Mouse (Mus musculus): ENCODE data around the gene Shisa2. TPM values are rescaled to one million over a fixed set of nuclear protein-coding genes. Genes with fewer than 3 reads are reported as not detected.

The Shisa2 gene
- total RNA-seq, 2 experiments from 2014 or later, result 2.1 to 2.7 TPM

DNA sequence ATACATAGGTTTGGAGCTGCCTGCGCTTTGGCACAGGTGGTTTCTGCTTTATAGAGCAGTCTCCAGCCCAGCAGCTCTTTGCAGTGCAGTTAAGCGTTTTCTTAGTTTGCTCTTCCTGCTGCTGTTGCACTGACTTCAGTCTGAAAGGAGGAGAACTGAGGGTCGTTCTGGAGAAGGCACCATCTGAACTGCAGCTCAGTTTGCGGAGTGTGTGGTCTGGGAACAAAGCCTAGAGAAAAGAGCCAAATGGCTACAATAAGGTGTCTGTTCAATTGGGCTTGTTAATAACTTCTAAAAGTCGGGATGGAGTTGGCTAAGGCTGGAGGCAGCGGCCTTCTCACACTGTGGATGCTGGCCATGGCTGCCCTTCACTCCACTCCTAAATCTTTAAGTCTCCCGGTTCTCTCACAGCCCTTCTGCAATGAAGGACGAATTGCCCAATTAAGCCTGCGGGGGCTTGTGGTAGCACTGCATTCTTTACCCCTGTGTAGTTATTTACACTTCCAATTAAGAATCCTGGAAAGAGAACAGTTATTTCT lies 2.1 kb downstream of the Shisa2 start:
- intact Hi-C loops (cut with DNase I), result loop anchor here (5.0 kb wide), 1 partner anchor 315 kb away; no protein-coding TSS in a partner anchor
- DNase-seq (ENCODE audit: low spot score in 2 of 2), result no peak

DNA sequence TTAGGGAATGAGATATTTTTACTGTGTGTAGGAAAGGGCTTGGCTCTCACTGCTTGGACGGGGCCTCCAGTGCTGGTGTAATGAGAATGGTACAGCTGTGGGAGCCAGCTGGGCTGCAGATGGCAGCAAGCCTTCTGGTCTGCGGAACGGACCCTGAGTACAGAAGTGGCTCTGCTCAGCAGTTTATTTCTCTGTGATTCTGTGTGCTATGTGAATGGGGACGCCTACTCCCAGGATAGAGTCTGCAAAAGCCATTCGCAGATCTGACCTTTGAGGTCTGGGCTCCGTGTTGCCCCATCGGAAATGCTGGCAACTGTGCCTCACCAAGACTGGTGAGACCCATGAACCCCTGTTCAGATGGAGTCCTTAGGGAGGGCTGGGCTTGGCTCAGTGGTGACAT lies 2.7 kb downstream of the Shisa2 start:
- intact Hi-C loops (cut with DNase I), result loop anchor here (5.0 kb wide), 1 partner anchor 314 kb away; no protein-coding TSS in a partner anchor
- no peak for DNase-seq (ENCODE audit: low spot score in 2 of 2)

DNA sequence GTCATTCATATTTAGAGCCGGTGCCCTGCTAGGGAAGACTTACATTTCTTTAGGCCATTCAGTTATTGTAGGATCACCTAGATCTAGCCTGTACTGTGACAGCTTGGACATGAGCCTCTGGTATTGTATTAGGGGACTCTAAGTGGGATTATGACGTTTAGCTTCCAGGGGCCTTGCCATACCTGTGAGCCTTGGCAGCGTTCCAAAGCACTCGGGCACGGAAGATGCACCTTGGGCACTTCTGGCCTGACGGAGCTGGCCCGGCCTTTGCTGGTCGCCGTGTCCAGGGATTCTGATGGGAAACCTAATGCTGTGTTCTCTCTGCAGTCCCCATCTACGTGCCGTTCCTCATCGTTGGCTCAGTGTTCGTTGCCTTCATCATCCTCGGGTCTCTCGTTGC lies 4.2 kb downstream of the Shisa2 start:
- no peak for DNase-seq (ENCODE audit: low spot score in 2 of 2)
- intact Hi-C loops (cut with DNase I), result loop anchor here (5.0 kb wide), 1 partner anchor 313 kb away; no protein-coding TSS in a partner anchor

DNA sequence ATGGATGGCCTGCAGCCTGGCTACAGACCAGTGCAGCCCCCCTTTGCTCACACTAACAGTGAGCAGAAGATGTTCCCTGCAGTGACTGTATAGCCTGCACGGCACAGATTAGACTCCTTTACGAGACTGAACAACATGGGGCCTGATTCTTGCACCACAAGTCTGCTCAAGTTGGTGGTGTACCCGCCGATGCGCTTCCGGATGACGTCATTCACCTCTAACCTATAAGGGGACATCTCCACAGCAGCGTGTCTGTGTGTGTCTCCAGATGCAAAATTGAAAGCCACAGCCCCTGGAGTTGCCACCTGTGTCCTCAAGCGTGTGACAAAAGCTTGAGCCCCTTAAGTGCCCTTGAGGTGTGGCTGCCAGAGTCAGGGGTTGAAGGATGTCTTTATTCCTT lies 5.0 kb downstream of the Shisa2 start:
- DNase-seq (ENCODE audit: low spot score in 2 of 2), result no peak
- intact Hi-C loops (cut with DNase I), result no loop called here

DNA sequence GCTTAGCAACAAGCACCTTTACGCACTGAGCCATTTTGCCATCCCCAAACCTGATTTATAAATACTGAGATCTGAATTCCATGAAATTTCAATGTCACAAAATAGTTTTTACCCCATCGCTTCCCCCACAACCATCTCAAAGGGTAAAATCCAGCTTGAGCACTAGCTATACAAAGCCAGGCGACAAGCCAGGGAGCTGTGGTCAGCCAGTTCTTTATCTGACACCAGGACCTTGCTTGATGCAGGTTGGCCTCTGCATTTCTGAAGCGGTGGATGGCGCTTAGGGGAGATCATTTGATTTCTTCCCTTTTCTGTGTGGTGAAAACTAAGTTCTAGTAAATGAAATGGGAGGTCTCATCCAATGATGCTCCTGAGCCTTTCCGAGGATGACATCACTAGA lies 7.0 kb downstream of the Shisa2 start:
- DNase-seq (ENCODE audit: low spot score in 2 of 2), result no peak
- intact Hi-C loops (cut with DNase I), result no loop called here

DNA sequence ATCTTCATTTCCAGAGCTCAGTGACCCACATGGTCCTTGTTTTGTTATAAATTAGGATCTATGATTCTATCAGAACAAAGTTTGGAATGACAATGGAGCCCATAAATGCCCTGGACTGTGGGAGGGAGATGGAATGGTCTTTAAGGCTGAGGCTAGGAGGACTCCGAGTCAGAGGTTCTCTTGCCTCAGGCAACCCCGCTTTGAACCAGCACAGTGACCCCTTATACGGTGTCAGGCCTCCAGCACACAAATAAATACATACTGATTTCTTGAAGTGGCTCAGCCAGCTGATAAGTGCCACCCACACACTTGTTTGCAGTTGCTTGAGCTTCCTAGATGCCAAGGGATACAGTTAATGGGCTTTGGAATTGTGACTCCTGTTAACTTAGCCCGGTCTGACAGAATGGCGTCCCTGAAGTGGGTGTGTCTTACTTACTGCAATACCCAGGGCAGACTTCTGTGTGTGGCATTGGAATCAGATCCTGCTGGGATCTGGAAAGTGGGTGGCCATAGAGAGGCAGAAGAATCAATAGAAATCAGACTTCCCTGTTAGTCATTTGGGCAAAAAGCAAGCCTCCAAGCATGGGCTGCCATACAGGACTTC lies 8.3 kb downstream of the Shisa2 start:
- DNase-seq (ENCODE audit: low spot score in 2 of 2), result no peak
- intact Hi-C loops (cut with DNase I), result no loop called here

DNA sequence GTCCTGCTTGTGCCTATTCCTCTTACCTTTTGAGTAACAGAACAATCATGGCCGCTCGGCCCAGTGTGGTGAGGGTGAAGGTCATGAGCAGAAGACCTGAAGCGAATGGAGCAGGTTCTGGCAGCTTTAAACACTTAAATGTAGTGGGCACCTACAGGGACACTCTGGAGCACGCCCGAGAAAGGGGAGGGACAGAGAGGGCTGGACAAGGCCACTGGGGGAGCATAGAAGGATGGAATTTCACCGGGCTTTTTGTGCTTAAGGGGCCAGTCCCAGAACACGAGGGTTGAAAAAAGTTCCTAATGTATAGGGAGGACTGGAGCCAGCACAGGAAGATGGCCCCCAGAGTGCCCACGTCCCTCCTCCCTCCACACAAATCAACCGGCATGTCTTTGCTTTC lies 8.9 kb downstream of the Shisa2 start:
- no peak for DNase-seq (ENCODE audit: low spot score in 2 of 2)
- intact Hi-C loops (cut with DNase I), result no loop called here

DNA sequence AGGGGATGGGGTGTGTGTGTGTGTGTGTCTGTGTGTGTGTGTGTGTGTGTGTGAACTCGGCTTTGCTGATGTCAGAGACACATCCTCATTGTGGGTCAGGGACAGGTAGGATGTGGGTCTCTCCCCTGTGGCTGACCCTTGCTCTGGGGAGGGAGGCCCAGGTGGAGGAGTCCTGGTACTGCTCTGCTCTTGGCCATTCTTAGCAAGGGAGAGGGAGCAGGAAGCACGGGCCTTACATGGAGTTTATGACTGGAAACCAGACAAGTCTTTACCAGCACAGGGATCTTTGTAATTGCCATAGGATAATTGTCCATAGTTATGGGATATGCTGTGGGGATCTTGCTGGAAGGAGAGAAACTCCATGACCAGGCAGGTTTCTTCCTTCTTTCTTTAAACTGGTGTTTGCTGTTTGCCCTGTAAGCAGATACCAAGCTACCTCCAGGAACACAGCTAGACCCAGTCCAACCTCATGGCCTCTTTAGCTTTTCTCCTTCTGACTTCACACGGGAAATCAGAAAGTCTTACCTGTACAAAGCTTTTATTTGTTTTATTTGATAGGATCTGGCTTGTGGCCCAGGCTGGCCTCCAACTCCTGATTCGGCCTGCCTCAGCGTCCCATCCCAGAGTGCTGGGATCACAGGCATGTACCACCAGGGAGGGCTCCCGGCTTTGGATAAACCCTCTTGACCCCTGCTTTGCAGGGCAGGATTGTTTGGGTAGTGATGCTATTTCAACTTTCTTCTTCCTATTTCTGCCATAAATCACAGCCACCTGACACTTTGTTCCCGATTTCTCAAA lies 14.0 kb downstream of the Shisa2 start:
- intact Hi-C loops (cut with DNase I), result no loop called here
- no peak for DNase-seq (ENCODE audit: low spot score in 2 of 2)

DNA sequence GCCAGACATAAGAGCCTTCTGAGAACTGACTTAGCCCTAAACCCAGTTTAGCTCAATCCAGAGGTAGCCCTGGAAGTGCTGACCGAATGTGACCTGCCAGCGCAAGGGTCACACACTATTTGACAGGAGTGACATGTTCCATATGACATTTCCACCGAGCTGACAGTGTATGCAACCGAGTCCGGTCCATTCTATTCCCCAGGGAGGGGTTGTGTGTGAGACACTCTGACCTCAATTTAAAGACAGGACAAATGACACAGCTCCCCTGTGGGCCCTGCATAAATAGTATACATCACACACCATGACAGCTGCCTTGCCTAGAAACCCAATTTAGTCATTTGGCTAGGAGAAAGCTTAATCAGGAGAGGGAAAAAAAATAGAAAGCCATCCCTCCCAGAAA lies 16.7 kb downstream of the Shisa2 start:
- intact Hi-C loops (cut with DNase I), result no loop called here
- no peak for DNase-seq (ENCODE audit: low spot score in 2 of 2)

DNA sequence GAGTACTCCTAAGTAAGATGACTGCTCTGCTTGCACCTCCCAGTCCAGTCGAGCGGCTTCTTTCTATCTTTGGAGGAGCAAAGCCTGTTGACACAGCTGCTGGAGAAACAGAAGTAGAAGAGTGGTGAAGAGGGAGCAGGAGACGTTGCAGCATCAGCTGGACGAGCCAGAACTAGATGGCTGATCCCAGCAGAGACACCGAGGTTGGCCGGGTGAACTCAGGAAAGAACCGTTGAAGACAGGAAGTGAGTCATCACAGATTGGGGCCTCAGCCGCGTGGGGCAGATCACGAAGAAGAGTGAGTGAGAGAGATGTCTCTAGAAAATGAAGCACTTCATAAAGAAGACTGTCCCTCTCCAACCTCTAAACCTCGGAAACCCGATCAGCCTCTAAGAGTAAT lies 18.5 kb downstream of the Shisa2 start:
- intact Hi-C loops (cut with DNase I), result no loop called here
- DNase-seq (ENCODE audit: low spot score in 2 of 2), result no peak

DNA sequence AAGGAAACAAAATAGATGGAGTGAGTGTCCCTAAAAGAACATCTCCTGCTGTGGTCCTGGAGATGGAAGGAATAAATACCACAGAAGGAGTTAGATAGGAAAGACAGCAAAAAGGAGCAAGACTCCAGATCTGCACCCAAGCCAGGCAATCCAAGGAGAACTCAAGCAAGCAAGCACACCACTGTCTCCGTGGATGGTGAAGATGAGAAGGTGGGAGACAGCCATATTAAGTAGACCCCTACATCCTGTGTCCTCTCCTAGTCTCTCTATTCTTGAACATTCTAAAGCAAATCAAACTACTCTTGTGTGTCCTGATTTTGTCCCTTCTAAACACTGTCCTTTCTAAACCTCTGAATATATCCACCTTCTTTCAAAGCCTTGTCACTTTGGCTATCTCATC lies 19.1 kb downstream of the Shisa2 start:
- no peak for DNase-seq (ENCODE audit: low spot score in 2 of 2)
- intact Hi-C loops (cut with DNase I), result no loop called here

DNA sequence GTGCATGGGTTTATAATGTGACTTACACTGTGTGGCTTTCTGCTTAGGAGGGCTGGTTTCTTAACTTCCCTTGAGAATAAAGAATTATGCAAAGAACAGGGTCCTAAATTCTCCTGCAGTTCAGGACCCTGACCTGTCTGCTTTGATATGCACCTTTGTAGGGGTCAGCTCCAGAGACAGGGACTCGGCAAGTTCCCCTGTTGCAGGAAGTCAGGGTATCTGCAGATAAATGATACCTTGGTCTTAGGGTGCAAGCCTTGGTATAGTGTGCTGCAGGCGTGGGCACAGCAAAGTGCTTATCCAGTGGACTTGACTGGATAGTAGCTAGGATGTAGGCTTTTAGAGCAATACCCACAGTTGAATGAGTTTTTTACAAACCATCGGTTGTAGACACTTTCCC lies 19.8 kb downstream of the Shisa2 start:
- DNase-seq (ENCODE audit: low spot score in 2 of 2), result no peak
- intact Hi-C loops (cut with DNase I), result no loop called here

DNA sequence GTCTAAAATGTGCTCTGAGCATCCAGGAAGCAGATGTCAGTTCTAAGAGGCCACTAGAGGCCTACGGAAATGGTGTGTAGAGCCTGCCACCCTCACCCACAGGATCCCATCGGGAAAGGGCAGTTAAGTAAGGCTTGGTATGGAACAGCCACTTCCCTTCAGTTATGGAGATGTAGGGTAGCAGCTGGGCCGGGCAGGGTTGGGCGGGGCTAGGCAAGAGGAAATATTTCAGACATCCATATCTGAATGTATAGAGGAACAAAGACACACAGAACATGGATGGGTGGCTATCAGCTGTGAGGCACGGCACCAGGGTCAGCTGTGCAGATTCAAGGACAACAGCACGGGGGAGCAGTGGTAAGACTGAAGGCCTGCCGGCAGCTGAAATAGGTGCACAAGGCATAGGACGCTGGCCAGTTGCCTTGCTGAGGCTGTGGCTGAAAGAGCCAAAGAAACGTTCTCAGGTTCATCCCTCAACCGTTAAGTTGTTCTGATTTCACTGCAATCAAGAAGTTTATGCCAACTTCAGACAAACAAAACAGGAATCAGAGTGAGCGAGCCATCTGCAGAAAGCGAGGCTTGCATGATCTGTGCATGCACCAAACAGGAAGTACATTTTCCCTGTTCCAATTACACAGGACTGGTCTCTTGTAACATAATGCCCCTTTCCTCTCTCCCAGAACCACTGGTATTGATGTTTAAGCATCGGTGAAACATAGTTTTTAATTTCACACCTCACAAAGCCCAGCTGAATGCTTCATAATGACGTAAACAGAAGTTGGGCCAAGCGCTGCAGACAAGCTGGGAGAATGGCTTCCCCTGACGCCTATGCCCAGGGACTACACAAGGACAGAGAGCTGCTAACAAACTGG lies 22.0 kb downstream of the Shisa2 start:
- intact Hi-C loops (cut with DNase I), result no loop called here
- no peak for DNase-seq (ENCODE audit: low spot score in 2 of 2)

DNA sequence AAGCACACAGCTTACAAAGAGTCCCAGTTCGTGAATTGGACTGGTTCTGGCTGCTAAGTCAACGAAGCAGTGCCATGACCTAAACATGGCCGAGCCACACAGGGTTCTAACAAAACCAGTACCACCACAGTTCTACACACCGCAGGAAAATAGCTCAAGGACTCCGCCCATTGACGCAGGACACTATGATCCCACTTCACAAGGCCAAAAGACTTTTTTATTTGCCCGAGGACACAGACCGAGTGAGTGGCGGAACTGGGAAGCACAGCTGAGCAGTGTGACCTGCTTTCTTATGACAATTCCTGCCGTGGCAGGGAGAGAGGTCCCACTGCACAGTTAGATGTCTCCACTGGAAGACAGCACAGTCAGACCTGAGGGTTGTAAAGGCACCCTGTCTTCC lies 23.5 kb downstream of the Shisa2 start:
- intact Hi-C loops (cut with DNase I), result no loop called here
- no peak for DNase-seq (ENCODE audit: low spot score in 2 of 2)

DNA sequence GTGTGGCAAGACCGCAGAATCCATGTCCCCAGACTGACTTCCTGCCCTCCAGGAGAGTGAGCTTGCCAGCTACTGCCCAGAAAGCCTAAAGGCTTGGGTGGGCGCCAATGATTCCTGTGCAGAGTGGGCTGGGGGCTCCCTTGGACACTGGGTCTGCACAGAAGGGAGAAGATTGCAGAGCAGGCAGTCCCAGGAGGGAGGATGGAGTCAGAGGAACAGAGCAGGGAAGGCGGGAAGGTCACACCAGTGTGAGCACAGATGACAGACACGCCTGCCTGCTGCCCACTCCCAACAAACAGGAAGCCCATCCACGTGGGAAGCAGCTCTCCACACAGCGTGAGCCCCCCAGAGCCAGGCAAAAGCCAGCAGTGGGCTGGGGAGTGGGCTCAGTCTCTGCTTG lies 24.2 kb downstream of the Shisa2 start:
- intact Hi-C loops (cut with DNase I), result no loop called here
- DNase-seq (ENCODE audit: low spot score in 2 of 2), result no peak

DNA sequence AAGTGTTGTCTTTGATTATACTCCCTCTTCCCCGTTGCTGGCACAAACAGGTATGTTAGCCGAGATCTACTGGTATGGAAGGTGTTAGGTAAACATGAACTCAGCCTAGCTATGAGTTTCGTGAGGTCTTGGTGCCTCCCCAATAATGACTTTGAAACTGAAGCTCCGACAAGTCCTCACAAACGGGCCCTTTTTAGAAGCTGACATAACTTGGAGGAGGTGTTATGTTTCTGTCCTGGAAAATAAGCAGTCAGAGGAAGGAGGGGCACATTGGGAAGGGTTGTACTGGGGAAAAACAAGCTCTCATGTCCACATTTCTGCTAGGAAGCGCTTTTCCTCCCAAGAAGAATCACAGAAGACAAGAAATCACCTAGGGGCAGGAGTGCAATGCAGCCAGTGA lies 31.5 kb downstream of the Shisa2 start:
- no peak for DNase-seq (ENCODE audit: low spot score in 2 of 2)
- intact Hi-C loops (cut with DNase I), result no loop called here

DNA sequence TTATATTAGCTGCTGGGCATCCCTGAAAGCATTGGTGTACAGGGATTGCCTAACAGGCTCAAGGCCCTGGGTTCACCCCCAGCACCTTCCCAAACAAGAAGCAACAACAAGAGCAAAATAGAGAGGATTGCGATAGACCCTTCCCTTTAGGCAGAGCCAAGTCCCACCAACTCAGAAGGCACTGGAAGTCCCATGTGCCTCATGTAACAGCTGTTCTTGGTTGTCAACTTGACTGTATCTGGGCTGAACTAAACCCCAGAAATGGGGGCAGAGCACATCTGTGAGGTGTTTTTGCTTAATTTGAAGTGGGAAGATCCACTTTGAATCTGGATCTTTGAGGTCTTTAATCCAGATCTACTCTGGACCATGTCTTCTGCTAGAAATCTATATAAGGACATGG lies 32.0 kb downstream of the Shisa2 start:
- intact Hi-C loops (cut with DNase I), result no loop called here
- DNase-seq (ENCODE audit: low spot score in 2 of 2), result no peak

DNA sequence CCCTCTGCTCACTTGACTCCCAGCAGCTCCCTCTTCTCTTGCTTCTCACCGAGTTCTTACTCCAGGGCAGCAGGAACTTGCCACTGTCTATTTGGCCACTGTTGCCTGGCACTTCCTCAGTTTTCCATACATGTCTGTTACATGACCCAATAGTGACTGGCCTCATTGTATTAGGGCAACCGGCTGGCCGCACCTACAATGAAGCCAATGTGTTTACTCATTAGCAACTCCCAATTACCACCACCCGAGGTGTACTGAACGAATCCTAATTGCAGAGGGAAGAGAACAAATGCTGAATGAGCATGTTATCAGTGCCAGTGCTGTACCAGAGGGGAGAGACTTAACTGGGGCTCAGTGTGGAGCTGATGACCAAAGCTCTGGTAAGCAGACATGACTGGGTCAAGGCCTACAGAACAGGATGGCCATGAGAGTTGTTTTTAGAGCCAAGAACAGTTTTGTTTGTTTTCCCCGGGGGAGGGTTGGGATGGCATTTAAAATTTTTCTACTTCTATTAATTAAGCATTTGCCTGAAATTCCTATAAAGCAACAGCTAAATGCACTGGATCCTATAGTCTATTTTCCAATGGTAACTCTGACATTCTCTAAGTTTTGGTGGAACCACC lies 47.9 kb downstream of the Shisa2 start:
- intact Hi-C loops (cut with DNase I), result no loop called here
- DNase-seq (ENCODE audit: low spot score in 2 of 2), result no peak

DNA sequence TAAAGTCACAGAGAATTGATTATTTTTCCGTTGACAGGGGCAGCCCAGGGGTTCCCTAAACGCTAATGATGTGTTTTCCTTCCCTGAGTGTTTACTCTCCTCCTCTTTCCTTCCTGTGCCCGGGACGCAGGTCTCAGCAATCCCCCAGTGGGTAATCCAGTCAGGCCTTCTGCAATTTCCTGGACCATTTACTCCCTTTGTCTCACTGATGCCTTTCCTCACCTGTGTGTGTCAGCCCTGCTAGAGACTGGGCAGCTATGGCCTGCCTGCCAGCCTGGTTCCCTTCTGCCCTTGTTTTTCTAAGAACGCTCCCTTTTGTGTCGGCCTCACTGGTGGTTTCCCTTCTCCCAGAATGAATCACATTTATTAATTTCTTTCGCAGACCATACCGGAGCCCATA lies 49.4 kb downstream of the Shisa2 start:
- intact Hi-C loops (cut with DNase I), result no loop called here
- no peak for DNase-seq (ENCODE audit: low spot score in 2 of 2)

DNA sequence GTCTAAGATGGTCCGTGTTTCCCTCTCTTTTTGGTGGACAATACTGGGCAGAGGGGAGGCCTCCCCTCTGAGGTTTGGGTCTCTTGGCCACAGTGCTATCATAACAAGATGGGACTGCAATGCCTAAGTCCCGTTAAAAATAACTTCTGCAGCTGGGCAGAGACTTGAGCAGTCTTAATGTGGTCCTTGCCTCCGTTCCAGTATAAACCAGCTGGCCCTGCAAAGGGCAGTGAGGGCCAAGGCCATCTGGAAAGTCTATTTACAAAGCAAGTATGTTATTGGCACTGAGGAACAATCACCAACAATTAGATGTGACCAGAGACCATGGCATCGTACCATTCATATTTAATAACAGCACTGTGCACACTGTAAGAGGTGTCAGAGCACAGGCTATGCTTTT lies 50.2 kb downstream of the Shisa2 start:
- intact Hi-C loops (cut with DNase I), result no loop called here

More for the DNA sequence above, 50.2 kb downstream of the Shisa2 start:
- DNase-seq (ENCODE audit: low spot score in 2 of 2), result no peak
